Mouse (Mus musculus) lung, adult 2 months (tissue): ENCODE results near the gene Rhot1.

ENCODE experiments used
- CTCF ChIP-seq: fragments of 200-500 bp; IDR thresholded peaks from 2 replicates; pipeline ENCODE4 v1.5.1; 2011; ENCODE audit warnings: mild to moderate bottlenecking, low read length, control low read depth; ENCODE audit not compliant: insufficient read depth
- POLR2A ChIP-seq: fragments of 200-500 bp; IDR thresholded peaks from 2 replicates; pipeline ENCODE4 v1.6.1; 2011; ENCODE audit warnings: low read depth, mild to moderate bottlenecking, control low read depth, low read length, borderline replicate concordance; ENCODE audit errors: extremely low read depth

- TF ChIP-seq CTCF, result no peak
- no peak for TF ChIP-seq POLR2A
These were observed 18.5 kb upstream of the Rhot1 start for GRCm38 (mm10) chr11:80190280-80190679.
